Mouse (Mus musculus) stomach, embryonic 16.5 days (tissue): Measurements from ENCODE around the gene Ssh1. TPM values are rescaled to one million over a fixed set of nuclear protein-coding genes. Genes with fewer than 3 reads are reported as not detected.

Source experiments
- ATAC-seq: fragments of 200-750 bp; cut with Nextera tagmentation; 2 replicates; pipeline ENCODE4 v1.8.0; 2017; ENCODE audit warnings: moderate number of reproducible peaks, moderate TSS enrichment; ENCODE audit not compliant: insufficient read depth, low FRiP score
- H3K27ac ChIP-seq: fragments of 300-500 bp; sonication (generic); 2 replicates; pipeline ENCODE4 v1.5.1; 2014; ENCODE audit warnings: low read length
- H3K27me3 ChIP-seq: fragments of 300-500 bp; sonication (generic); 2 replicates; pipeline ENCODE4 v1.6.1; 2014; ENCODE audit warnings: low read length, control low read depth, mixed read lengths; ENCODE audit not compliant: control insufficient read depth, insufficient read depth
- H3K36me3 ChIP-seq: fragments of 300-500 bp; sonication (generic); 2 replicates; pipeline ENCODE4 v1.6.1; 2014; ENCODE audit warnings: low read length; ENCODE audit not compliant: control insufficient read depth, insufficient read depth
- H3K4me1 ChIP-seq: fragments of 300-500 bp; sonication (generic); 2 replicates; pipeline ENCODE4 v1.6.1; 2014; ENCODE audit warnings: low read length, control low read depth, mixed read lengths; ENCODE audit not compliant: control insufficient read depth, insufficient read depth
- H3K4me2 ChIP-seq: fragments of 300-500 bp; sonication (generic); 2 replicates; pipeline ENCODE4 v1.6.1; 2014; ENCODE audit warnings: low read depth, low read length, mixed read lengths
- H3K4me3 ChIP-seq: fragments of 300-500 bp; sonication (generic); replicated peaks from 2 replicates; pipeline ENCODE4 v1.5.1; 2014; ENCODE audit warnings: mild to moderate bottlenecking, low read length
- H3K9ac ChIP-seq: fragments of 300-500 bp; sonication (generic); 2 replicates; pipeline ENCODE4 v1.6.1; 2014; ENCODE audit warnings: low read length
- H3K9me3 ChIP-seq: fragments of 300-500 bp; sonication (generic); replicated peaks from 2 replicates; pipeline ENCODE4 v1.6.1; 2016; ENCODE audit warnings: low read length, control low read depth; ENCODE audit not compliant: control insufficient read depth
- whole genome bisulfite sequencing: fragments of 180-500 bp; shearing (Covaris S2); extraction: QIAGEN DNeasy Blood & Tissue Kit; methylation state at CpG from one replicate; pipeline ENCODE4 v1.1.7; 2014; 5-methylcytosine and 5-hydroxymethylcytosine counted together
- polyA plus RNA-seq: library from polyadenylated mRNA; unstranded; fragments of >200 nt; fragmentation: Nextera tagmentation; extraction: Ambion mirVana; gene quantifications from 2 replicates; pipeline ENCODE4 v1.2.1, GENCODE M21; 2015

Gene Ssh1
- 8.7 and 11.9 TPM in 2 replicates for polyA plus RNA-seq

DNA sequence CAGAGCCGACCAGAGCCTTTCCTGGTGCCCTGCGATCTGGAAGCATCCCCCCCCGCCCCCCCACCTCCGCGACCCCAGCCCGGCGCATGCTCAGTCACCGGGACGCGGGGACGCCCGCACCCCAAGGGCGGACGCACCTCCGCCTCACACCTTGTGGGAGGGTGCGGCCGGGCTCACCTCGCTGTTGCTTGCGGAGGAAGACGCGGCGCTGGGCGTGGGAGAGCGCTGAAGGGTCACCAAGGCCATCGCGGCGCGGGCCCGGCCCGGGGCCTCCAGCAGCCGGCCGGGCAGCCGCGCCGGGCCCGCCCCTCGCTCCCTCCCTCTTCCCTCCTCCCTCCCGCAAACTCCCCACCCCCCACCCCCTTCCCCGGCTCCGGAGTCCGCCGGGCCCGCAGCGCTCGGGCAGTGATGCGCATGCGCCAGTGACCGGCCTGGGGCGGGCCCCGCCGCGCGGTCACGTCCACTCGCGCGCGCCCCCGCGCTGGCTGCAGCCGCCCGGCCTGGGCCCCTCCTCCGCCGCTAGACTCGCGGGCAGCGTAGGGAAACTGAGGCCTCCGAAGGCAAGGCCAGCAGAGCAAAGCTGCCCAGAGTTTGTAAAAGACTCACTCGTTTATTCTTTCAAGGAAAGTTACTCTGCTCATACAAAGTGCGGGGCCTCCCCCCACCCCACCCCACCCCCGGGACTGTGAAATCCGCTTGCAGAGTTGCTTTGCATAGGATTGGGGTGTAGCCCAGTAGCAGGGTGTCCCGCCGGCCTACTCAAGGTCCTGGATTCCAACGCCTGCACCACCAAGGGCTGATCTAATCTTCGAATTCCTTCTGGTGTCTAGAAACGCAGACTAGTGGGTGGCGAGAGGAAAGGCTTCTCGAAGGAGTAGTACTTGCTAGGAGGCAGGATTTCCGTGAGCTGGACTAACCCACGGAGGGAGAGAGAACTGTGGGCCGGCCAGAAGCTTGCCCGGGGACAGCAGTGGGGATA lies at the start of gene Ssh1:
Gene Ssh1, minus strand, starts transcription at position 408 of the 979 bp plus-strand sequence.
- Histone ChIP-seq H3K27me3 (no peaks in the 10 kb centered on the region), H3K4me2 (peak within 1 kb of the TSS; percentile 87), H3K9me3 (no peaks in the 10 kb centered on the region), H3K4me3 (peak within 1 kb of the TSS; percentile 85), H3K9ac (peak within 1 kb of the TSS; percentile 95), H3K36me3 (no peaks in the 10 kb centered on the region), H3K27ac (peak within 1 kb of the TSS; percentile 97), H3K4me1 (peaks cover 22% of the 10 kb centered on the region)
- ATAC-seq = peak; percentile 90
- under 1% methylated on average over 68 of the region's 83 CpGs for WGBS

DNA sequence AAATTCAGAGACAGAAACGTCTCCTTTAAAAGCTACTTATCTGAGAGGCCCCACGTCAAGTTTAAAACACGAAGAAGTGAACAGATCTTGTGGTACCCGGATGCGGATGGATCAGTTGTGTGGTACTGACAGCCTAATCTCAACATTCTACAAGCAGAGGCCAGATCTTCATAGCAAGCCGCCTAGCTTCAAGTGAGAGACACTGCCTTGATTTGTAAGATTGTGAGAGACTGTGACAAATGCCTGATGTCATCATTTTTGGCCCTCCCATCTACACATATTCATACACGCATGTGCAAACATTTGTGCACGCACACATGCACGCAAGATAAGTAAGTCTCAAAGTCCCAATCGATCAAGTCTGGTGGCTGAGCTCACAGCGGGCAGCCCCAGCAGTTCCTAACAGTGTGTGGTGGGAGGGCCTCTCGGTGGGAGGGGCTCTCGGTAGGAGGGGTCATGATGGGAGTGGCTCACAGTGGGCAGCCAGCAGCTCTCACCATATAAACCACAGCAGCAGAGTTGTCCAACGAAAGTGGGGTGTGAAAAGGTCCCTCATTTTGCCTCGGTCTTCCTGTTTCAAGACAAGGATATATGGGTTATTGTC lies 47.7 kb upstream of the Ssh1 start:
- no peaks in the 10 kb centered on the region for H3K36me3 ChIP-seq
- ATAC-seq = peak; percentile 92
- peaks cover 4% of the 10 kb centered on the region; the same call in 1 of the 2 replicates for H3K4me1 ChIP-seq
- no peaks in the 10 kb centered on the region for H3K27me3 ChIP-seq
- 9% methylated on average over 15 of the region's 15 CpGs for WGBS
- H3K4me2 ChIP-seq = peak overlapping the region; percentile 35; the same call in 1 of the 2 replicates
- H3K9me3 ChIP-seq = no peaks in the 10 kb centered on the region
- H3K4me3 ChIP-seq = 0 out of 2 replicates have a peak overlapping the region, but pooled peaks have one; percentile 5
- peak overlapping the region; percentile 66 for H3K27ac ChIP-seq
- H3K9ac ChIP-seq = no peak overlapping the region

DNA sequence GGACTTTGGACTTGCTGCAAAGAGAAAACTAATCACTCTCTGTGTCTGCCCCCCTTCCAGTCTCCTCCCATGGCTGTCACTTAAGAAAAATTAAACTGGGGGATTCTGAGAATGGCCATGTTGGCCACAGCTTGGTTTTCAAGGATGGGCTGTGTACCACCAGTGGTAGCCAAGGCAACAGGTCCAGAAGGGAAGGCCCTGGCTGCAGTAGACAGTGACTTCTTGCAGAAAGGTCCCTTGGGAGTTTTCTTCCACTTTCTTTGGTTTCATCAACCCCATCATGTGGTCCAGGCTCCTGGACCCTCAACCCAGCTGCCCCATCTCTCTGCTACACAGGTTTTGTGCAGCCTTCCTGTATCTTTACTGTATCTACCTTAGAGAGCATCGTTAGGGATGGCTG lies 47.2 kb upstream of the Ssh1 start:
- no peaks in the 10 kb centered on the region for H3K9me3 ChIP-seq
- peak overlapping the region; percentile 66 for H3K27ac ChIP-seq
- no peaks in the 10 kb centered on the region for H3K27me3 ChIP-seq
- peak overlapping the region; percentile 35; the same call in 1 of the 2 replicates for H3K4me2 ChIP-seq
- H3K9ac ChIP-seq = no peak overlapping the region
- H3K4me3 ChIP-seq = no peak overlapping the region
- no peaks in the 10 kb centered on the region for H3K36me3 ChIP-seq
- H3K4me1 ChIP-seq = peaks cover 4% of the 10 kb centered on the region; the same call in 1 of the 2 replicates
- 0 out of 2 replicates have a peak, but pooled peaks have one; percentile 9 for ATAC-seq
- WGBS = 46% methylated on average over 1 of the region's 1 CpGs

DNA sequence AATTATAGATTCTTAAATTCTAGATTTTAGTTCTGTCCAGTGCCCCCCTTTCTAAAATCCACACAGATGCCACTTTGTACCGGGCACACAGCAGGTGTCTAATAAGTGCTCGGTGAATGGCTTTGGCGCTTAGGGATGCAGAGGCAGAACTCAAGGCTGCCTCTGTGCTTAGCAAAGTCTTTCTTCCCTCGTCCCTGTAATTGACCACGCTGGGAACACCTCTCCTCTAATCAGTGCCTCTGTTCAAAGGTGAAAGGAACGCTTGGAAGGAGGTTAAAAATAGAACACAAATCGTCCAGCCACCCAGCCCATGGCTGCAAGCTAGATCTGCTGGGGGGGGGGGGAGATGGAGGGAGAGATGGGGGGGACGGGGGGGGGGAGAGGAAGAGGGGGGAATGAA lies 46.8 kb upstream of the Ssh1 start:
- no peak overlapping the region for H3K27ac ChIP-seq
- H3K4me2 ChIP-seq = no peak overlapping the region
- H3K4me1 ChIP-seq = peaks cover 4% of the 10 kb centered on the region; the same call in 1 of the 2 replicates
- no peak overlapping the region for H3K4me3 ChIP-seq
- ATAC-seq = 0 out of 2 replicates have a peak, but pooled peaks have one; percentile 16
- H3K36me3 ChIP-seq = no peaks in the 10 kb centered on the region
- no peaks in the 10 kb centered on the region for H3K27me3 ChIP-seq
- H3K9me3 ChIP-seq = no peaks in the 10 kb centered on the region
- H3K9ac ChIP-seq = no peak overlapping the region
- WGBS = 27% methylated on average over 7 of the region's 8 CpGs

DNA sequence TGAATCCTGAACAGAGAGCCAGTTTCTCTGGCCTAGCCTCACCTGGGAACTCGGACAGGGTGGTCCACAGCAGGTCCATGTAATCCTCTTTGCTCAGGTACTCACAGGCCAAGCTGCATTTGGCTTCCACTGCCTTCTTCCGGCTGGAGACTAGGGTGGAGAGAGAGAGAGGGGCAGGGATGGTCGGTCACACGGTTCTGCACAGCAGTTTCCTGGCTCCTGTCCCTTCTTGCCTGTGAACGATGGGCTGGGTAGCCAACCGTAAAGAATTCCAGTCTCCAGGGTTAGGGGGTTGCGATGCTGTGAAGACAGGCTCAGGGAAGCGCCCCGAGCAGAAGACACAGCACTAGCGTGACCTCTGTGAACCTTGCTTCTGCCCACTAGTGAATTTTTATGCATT lies 41.4 kb upstream of the Ssh1 start:
- ATAC-seq = no peak
- Histone ChIP-seq H3K4me1 (no peaks in the 10 kb centered on the region), H3K27ac (no peak overlapping the region), H3K36me3 (no peaks in the 10 kb centered on the region), H3K27me3 (no peaks in the 10 kb centered on the region), H3K4me3 (no peak overlapping the region), H3K9ac (no peak overlapping the region), H3K4me2 (no peak overlapping the region), H3K9me3 (no peaks in the 10 kb centered on the region; the same call in 1 of the 2 replicates)
- WGBS = 70% methylated on average over 10 of the region's 10 CpGs

DNA sequence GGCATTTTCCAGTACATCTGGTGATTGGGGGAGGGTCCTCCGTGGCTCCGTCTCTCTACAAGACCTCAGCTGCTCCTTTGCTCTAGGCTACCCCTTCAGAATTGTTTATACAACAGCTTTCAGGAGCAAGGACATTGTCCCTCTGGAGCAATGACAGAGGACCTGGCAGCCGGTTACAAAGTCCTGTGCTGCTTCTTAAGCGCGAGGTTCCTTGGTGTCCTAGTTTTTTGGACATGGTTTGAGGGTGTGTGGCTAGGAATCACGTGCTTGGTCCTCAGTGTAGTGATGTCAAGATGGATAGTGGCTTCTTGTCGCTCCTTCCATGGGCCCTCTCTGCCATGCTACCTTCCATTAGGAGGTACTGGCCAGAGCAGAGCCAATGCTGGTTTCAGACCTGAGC lies 40.7 kb upstream of the Ssh1 start:
- WGBS = 70% methylated on average over 7 of the region's 7 CpGs
- no peaks in the 10 kb centered on the region; the same call in 1 of the 2 replicates for H3K9me3 ChIP-seq
- no peak overlapping the region for H3K4me3 ChIP-seq
- no peaks in the 10 kb centered on the region for H3K36me3 ChIP-seq
- H3K4me2 ChIP-seq = no peak overlapping the region
- ATAC-seq = no peak
- no peaks in the 10 kb centered on the region for H3K27me3 ChIP-seq
- H3K4me1 ChIP-seq = no peaks in the 10 kb centered on the region
- H3K27ac ChIP-seq = no peak overlapping the region
- no peak overlapping the region for H3K9ac ChIP-seq

DNA sequence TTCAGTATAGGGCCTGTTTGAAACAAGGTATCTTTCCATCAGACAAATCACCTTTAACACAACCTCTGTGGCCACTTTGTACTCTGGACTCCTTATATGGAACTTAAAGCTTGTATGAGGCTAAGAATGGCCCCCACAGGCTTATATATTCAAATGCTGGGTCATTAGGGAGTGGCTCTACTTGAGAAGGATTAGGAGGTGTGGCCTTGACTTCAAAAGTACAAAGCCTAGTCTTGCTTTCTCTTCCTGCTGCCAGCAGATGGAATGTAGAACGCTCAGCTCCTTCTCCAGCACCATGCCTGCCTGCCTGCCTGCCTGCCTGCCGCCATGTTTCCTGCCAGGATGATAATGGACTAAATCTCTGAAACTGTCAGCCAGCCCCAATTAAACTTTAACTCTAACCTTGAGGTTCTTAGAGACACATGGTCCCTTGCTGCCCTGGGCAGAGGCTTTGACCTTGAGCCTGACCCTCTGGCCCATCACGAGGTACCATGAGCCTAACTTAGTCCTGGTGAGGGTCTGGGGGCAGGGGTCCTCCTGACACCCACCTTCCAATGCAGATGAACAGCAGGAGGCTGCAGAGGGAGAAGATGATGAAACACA lies 38.6 kb upstream of the Ssh1 start:
- ATAC-seq = no peak

DNA sequence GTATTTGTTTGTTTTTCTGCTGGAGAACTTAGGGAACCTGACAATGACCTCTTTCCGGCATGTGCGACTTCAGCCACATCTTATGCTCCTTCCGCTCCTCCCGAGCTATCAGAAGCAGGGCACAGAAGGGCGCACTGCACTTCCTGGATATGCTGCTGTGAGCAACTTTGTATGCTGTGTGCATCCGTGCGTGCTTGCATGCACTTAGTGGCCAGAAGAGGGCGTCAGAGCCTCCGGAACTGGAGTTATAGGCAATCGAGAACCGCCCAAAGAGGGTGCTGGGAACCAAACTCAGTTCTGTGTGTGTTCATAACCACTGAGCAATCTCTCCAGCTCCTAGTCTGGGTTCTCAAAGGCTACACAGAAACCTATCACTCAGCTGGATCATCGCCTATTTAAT lies 37.0 kb upstream of the Ssh1 start:
- WGBS = 87% methylated on average over 12 of the region's 12 CpGs
- Histone ChIP-seq H3K27me3 (no peaks in the 10 kb centered on the region), H3K4me1 (no peaks in the 10 kb centered on the region), H3K4me3 (no peak overlapping the region), H3K36me3 (no peaks in the 10 kb centered on the region), H3K4me2 (no peak overlapping the region), H3K9me3 (no peaks in the 10 kb centered on the region; the same call in 1 of the 2 replicates), H3K27ac (no peak overlapping the region), H3K9ac (no peak overlapping the region)
- no peak for ATAC-seq

More for the DNA sequence above, 38.6 kb upstream of the Ssh1 start:
- Histone ChIP-seq H3K36me3 (no peaks in the 10 kb centered on the region), H3K9me3 (no peaks in the 10 kb centered on the region; the same call in 1 of the 2 replicates), H3K27ac (no peak overlapping the region), H3K9ac (no peak overlapping the region), H3K4me2 (no peak overlapping the region), H3K27me3 (no peaks in the 10 kb centered on the region), H3K4me1 (no peaks in the 10 kb centered on the region), H3K4me3 (no peak overlapping the region)
- whole genome bisulfite sequencing = 79% methylated on average over 3 of the region's 3 CpGs
